ENCODE assay signal across 9 mouse cellular contexts in the genomic region with DNA sequence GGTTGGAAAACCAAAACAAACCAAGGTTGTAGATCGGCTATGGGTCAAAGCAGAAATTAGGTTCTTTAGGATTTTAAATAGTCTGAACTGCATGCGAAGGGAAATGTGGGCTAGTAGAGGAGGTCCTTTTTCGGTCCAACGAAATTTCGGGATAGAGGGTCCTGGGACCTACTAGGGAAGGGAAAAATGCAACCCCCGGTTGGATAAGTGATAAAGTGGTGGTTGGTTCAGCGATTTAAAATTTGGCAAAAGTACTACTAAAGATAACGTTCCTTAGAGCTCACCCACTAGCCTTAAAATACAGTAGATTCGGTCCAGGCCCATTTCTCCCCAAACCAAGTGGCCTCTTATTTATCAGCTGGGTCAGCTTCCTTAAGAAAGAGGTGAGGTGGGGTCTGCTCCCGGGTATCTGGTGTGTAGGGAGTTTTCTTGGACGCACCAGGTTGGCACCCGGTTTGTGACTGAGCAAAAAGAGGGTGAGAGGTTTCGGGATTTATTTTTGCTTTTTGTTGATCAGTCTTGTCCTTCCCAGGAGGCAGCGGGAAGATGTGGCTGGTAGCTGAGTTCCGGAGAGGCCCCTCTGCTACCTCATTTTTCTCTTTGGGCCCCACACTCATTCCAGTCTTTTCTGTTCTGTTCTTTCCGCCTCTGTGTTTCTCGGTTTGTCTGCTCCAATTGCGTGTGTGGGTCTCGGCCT. TPM values are rescaled to one million over a fixed set of nuclear protein-coding genes. Genes with fewer than 3 reads are reported as not detected.
DNase-seq lines count a peak whose midpoint lies in the region; ATAC-seq and TF ChIP-seq lines count a peak whose summit lies in the region.
"Had no signal": no experiment of that assay in that cellular context is flagged by ENCODE, and none has a peak within 500 bp of the region (broad histone marks: within the 10 kb centered on the region; RNA-seq: fewer than 3 reads in every experiment).

No protein-coding gene starts in this region.

- H3K4me2 ChIP-seq in kidney, embryonic 15.5 days = peak overlapping the region; percentile 48; the same call in 1 of the 2 replicates
- peak overlapping the region; percentile 78 for H3K4me2 ChIP-seq in forebrain, postnatal 0 days (ENCODE audit: low read depth)
- H3K4me2 ChIP-seq in midbrain, embryonic 11.5 days = peak overlapping the region; percentile 41

- no peak overlapping the region for H3K27ac ChIP-seq in kidney, embryonic 15.5 days
- H3K27ac ChIP-seq in embryonic facial prominence, embryonic 10.5 days (replicated peaks) = peak overlapping the region; percentile 77
- peak overlapping the region; percentile 79 for H3K27ac ChIP-seq in forebrain, postnatal 0 days (ENCODE audit: low read depth, low read length)
- H3K27ac ChIP-seq in midbrain, embryonic 11.5 days (ENCODE audit: low read depth, low read length) = no peak overlapping the region

- H3K27me3 ChIP-seq in kidney, embryonic 15.5 days = peaks cover 100% of the 10 kb centered on the region
- peaks cover 100% of the 10 kb centered on the region for H3K27me3 ChIP-seq in embryonic facial prominence, embryonic 10.5 days (replicated peaks; ENCODE audit: low read depth, poor library complexity, severe bottlenecking)
- H3K27me3 ChIP-seq in forebrain, postnatal 0 days (ENCODE audit: insufficient read depth, low read length) = peaks cover 3% of the 10 kb centered on the region; the same call in 1 of the 2 replicates
- peaks cover 96% of the 10 kb centered on the region for H3K27me3 ChIP-seq in midbrain, embryonic 11.5 days (ENCODE audit: control insufficient read depth, insufficient read depth, low read length)

- no peak for DNase-seq in kidney, postnatal 25 days
- DNase-seq in embryonic facial prominence, embryonic 10.5 days (ENCODE audit: low spot score) = peak; percentile 48
- peak; percentile 73 for DNase-seq in forebrain, postnatal 0 days
- DNase-seq in midbrain, embryonic 11.5 days (ENCODE audit: low spot score, missing footprints) = peak; percentile 96
- no peak for DNase-seq in right cerebral cortex, adult 2 months (ENCODE audit: low spot score in 2 of 2)
- no peak for DNase-seq in adrenal gland, postnatal 4 days (ENCODE audit: low spot score in 2 of 2)
- DNase-seq: right cerebral cortex, postnatal 4 days had no signal

- H3K4me3 ChIP-seq in kidney, embryonic 15.5 days (replicated peaks) = peak overlapping the region; percentile 28; the same call in 1 of the 2 replicates
- peak overlapping the region; percentile 63 for H3K4me3 ChIP-seq in embryonic facial prominence, embryonic 10.5 days
- H3K4me3 ChIP-seq in forebrain, postnatal 0 days (ENCODE audit: low read depth, low read length) = peak overlapping the region; percentile 59
- peak overlapping the region; percentile 40 for H3K4me3 ChIP-seq in midbrain, embryonic 11.5 days (ENCODE audit: low read depth, low read length)

- H3K9me3 ChIP-seq in kidney, embryonic 15.5 days (replicated peaks) = no peaks in the 10 kb centered on the region
- H3K9me3 ChIP-seq in embryonic facial prominence, embryonic 10.5 days = no peaks in the 10 kb centered on the region
- H3K9me3 ChIP-seq in forebrain, postnatal 0 days (ENCODE audit: low read length) = no peaks in the 10 kb centered on the region
- H3K9me3 ChIP-seq in midbrain, embryonic 11.5 days (ENCODE audit: control insufficient read depth, low read length) = no peaks in the 10 kb centered on the region

- ATAC-seq in kidney, embryonic 15.5 days (replicated peaks; ENCODE audit: low FRiP score) = no peak
- ATAC-seq in forebrain, postnatal 0 days = no peak
- ATAC-seq in midbrain, embryonic 11.5 days (ENCODE audit: low FRiP score) = no peak

- H3K9ac ChIP-seq in kidney, embryonic 15.5 days = no peak overlapping the region
- H3K9ac ChIP-seq in forebrain, postnatal 0 days = peak overlapping the region; percentile 51
- peak overlapping the region; percentile 57 for H3K9ac ChIP-seq in midbrain, embryonic 11.5 days (ENCODE audit: low read length)

- no peaks in the 10 kb centered on the region for H3K36me3 ChIP-seq in kidney, embryonic 15.5 days
- peaks cover 11% of the 10 kb centered on the region; the same call in 1 of the 2 replicates for H3K36me3 ChIP-seq in embryonic facial prominence, embryonic 10.5 days (replicated peaks)
- peaks cover 5% of the 10 kb centered on the region for H3K36me3 ChIP-seq in forebrain, postnatal 0 days (ENCODE audit: insufficient read depth)
- H3K36me3 ChIP-seq in midbrain, embryonic 11.5 days (ENCODE audit: control insufficient read depth, insufficient read depth, low read length) = no peaks in the 10 kb centered on the region

- H3K4me1 ChIP-seq in kidney, embryonic 15.5 days = peaks cover 33% of the 10 kb centered on the region
- peaks cover 54% of the 10 kb centered on the region for H3K4me1 ChIP-seq in embryonic facial prominence, embryonic 10.5 days
- H3K4me1 ChIP-seq in forebrain, postnatal 0 days (ENCODE audit: insufficient read depth) = 0 out of 2 replicates have a peak, but pooled peaks cover 6% of the 10 kb centered on the region
- peaks cover 19% of the 10 kb centered on the region for H3K4me1 ChIP-seq in midbrain, embryonic 11.5 days (ENCODE audit: control insufficient read depth, insufficient read depth, low read length)

- 1% methylated on average over 19 of the region's 19 CpGs for WGBS in kidney, embryonic 15.5 days
- WGBS in embryonic facial prominence, embryonic 10.5 days = under 1% methylated on average over 19 of the region's 19 CpGs
- 4% methylated on average over 19 of the region's 19 CpGs for WGBS in forebrain, postnatal 0 days
- WGBS in midbrain, embryonic 11.5 days = under 1% methylated on average over 19 of the region's 19 CpGs

- TF ChIP-seq CTCF in forebrain, postnatal 0 days (IDR thresholded peaks at IDR 0.05; ENCODE audit: low read depth) = no peak

RNA-seq across cellular contexts. Expression of a gene that starts 16.8 kb away (rescaled TPM):
- polyA plus RNA-seq in kidney, embryonic 15.5 days (2015; fragmentation: Nextera tagmentation; extraction: Ambion mirVana) = 0.10 TPM in 1 of 2 replicates, not detected in the other
- 17.9 and 19.6 TPM in 2 replicates for polyA plus RNA-seq in embryonic facial prominence, embryonic 10.5 days (2016; fragmentation: Nextera tagmentation; extraction: Ambion mirVana)
- total RNA-seq in forebrain, postnatal 0 days (2014; rRNA removed) = 82.8 and 87.6 TPM in 2 replicates
- 43.5 and 45.9 TPM in 2 replicates for polyA plus RNA-seq in forebrain, postnatal 0 days (2015; fragmentation: Nextera tagmentation; extraction: Ambion mirVana)
- 55.5 and 61.5 TPM in 2 replicates for polyA plus RNA-seq in midbrain, embryonic 11.5 days (2014; fragmentation: Nextera tagmentation; extraction: Ambion mirVana)
- total RNA-seq in adrenal gland, postnatal 4 days (2021) = 1 to 10 TPM in 1 of 2 experiments, under 1 TPM in 1; 0.39 to 1.2 TPM
- total RNA-seq: common myeloid progenitor, adult 5-6 weeks had no signal

Comparison
In these comparisons a context has a peak if more than half of its experiments do, and no peak if none do; other contexts are left out.
1. H3K27ac ChIP-seq: peak in embryonic facial prominence, embryonic 10.5 days (single experiment) and forebrain, postnatal 0 days (single experiment); none in kidney, embryonic 15.5 days (single experiment) and midbrain, embryonic 11.5 days (single experiment).
2. DNase-seq: peak in embryonic facial prominence, embryonic 10.5 days (single experiment), forebrain, postnatal 0 days (single experiment) and midbrain, embryonic 11.5 days (single experiment); none in kidney, postnatal 25 days (0 of 2), right cerebral cortex, adult 2 months (0 of 2) and adrenal gland, postnatal 4 days (0 of 2).
3. RNA of a gene that starts 16.8 kb away (polyA plus RNA-seq): 55.5 to 61.5 TPM in midbrain, embryonic 11.5 days, 43.5 to 45.9 TPM in forebrain, postnatal 0 days and 17.9 to 19.6 TPM in embryonic facial prominence, embryonic 10.5 days; 0.10 TPM in kidney, embryonic 15.5 days; every median in the first group is over 10 times any median in the second.
4. Peak in every context shown above with its lines, with median percentiles within 50 percentile points of each other: H3K4me2 ChIP-seq and H3K4me3 ChIP-seq.